Mouse (Mus musculus) CH12.LX (cell line): ENCODE results near the gene Trex1. TPM values are rescaled to one million over a fixed set of nuclear protein-coding genes. Genes with fewer than 3 reads are reported as not detected.

Source experiments
- DNase-seq: peaks from one replicate; pipeline ENCODE4 v3.0.0-alpha.2; 2013; ENCODE audit errors: extremely low read depth
- H3K27ac ChIP-seq: 2 replicates; pipeline ENCODE4 v1.5.1; 2012; ENCODE audit warnings: low read depth, mild to moderate bottlenecking, control low read depth, moderate library complexity; ENCODE audit not compliant: insufficient read depth
- H3K27me3 ChIP-seq: replicated peaks from 2 replicates; pipeline ENCODE3; 2012; ENCODE audit warnings: inconsistent platforms
- H3K36me3 ChIP-seq, 2 experiments: replicated peaks in 1 of 2; 2 replicates each; pipeline versions ENCODE3 to v1.6.1; 2012; ENCODE audit warnings: inconsistent platforms in 1 of 2, low read length in 1 of 2, mild to moderate bottlenecking in 1 of 2, mixed read lengths in 1 of 2, moderate library complexity in 1 of 2; ENCODE audit not compliant: control insufficient read depth in 1 of 2, insufficient read depth in 1 of 2
- H3K4me1 ChIP-seq, 2 experiments: 2 replicates each; pipeline ENCODE4 v1.6.1; 2012; ENCODE audit warnings: inconsistent platforms in 1 of 2, moderate library complexity in 1 of 2; ENCODE audit not compliant: insufficient read depth in 2 of 2, control insufficient read depth in 1 of 2
- H3K4me2 ChIP-seq: 2 replicates; pipeline ENCODE4 v1.6.1; 2012; ENCODE audit warnings: low read depth, mild to moderate bottlenecking, control low read depth; ENCODE audit not compliant: poor library complexity, insufficient read depth, severe bottlenecking
- H3K4me3 ChIP-seq, 3 experiments: fragments of 150-350 bp in 1 of 3; sonication (generic) in 1 of 3; replicated peaks in 1 of 3; 2 replicates each; pipeline versions ENCODE3 to v1.5.1; 2011 to 2012; ENCODE audit warnings: low read depth in 2 of 3, low read length in 2 of 3, mild to moderate bottlenecking in 2 of 3, moderate library complexity in 2 of 3, control low read depth in 1 of 3, improper control_type of control experiment in 1 of 3, inconsistent platforms in 1 of 3, mixed read lengths in 1 of 3; ENCODE audit not compliant: poor library complexity in 1 of 3
- H3K79me2 ChIP-seq: replicated peaks from 2 replicates; pipeline ENCODE4 v1.6.1; 2012; ENCODE audit warnings: mild to moderate bottlenecking, moderate library complexity; ENCODE audit not compliant: control insufficient read depth, poor library complexity, insufficient read depth, severe bottlenecking; ENCODE audit errors: extremely low read depth
- H3K9ac ChIP-seq: 2 replicates; pipeline ENCODE4 v1.6.1; 2012; ENCODE audit warnings: low read depth, mild to moderate bottlenecking, control low read depth, moderate library complexity; ENCODE audit not compliant: insufficient read depth
- H3K9me3 ChIP-seq: replicated peaks from 2 replicates; pipeline ENCODE3; 2012; ENCODE audit warnings: low read length, inconsistent platforms, mixed read lengths
- BHLHE40 ChIP-seq: IDR thresholded peaks from 2 replicates; pipeline ENCODE4 v1.6.1; 2011; ENCODE audit warnings: mild to moderate bottlenecking, low read depth, low read length, improper control_type of control experiment
- CHD1 ChIP-seq: IDR thresholded peaks from 2 replicates; pipeline ENCODE4 v1.6.1; 2012; ENCODE audit warnings: low read depth, low read length, improper control_type of control experiment, inconsistent platforms
- CHD2 ChIP-seq: IDR thresholded peaks from 2 replicates; pipeline ENCODE4 v1.6.1; 2011; ENCODE audit warnings: low read length, improper control_type of control experiment
- CTCF ChIP-seq, 2 experiments: IDR thresholded peaks in 1 of 2; conservative IDR thresholded peaks in 1 of 2; 2 replicates each; pipeline ENCODE4 v1.5.1; 2011 to 2012; ENCODE audit warnings: low read depth in 2 of 2, low read length in 2 of 2, improper control_type of control experiment in 1 of 2, inconsistent platforms in 1 of 2, mild to moderate bottlenecking in 1 of 2, moderate library complexity in 1 of 2
- E2F4 ChIP-seq: IDR thresholded peaks from 2 replicates; pipeline ENCODE4 v1.6.1; 2011; ENCODE audit warnings: low read depth, low read length, improper control_type of control experiment; ENCODE audit not compliant: insufficient replicate concordance
- ELF1 ChIP-seq: IDR thresholded peaks from 2 replicates; pipeline ENCODE4 v1.6.1; 2014; ENCODE audit warnings: low read depth, mild to moderate bottlenecking, inconsistent platforms, low read length, improper control_type of control experiment
- EP300 ChIP-seq: IDR thresholded peaks from 2 replicates; pipeline ENCODE4 v1.6.1; 2011; ENCODE audit warnings: low read length, improper control_type of control experiment
- ETS1 ChIP-seq: conservative IDR thresholded peaks from 2 replicates; pipeline ENCODE4 v1.6.1; 2012; ENCODE audit warnings: low read depth, mild to moderate bottlenecking, inconsistent platforms, low read length, improper control_type of control experiment, moderate library complexity
- IRF4 ChIP-seq: IDR thresholded peaks from 2 replicates; pipeline ENCODE4 v1.6.1; 2014; ENCODE audit warnings: low read depth, mild to moderate bottlenecking, inconsistent platforms, low read length, improper control_type of control experiment
- JUN ChIP-seq: IDR thresholded peaks from 2 replicates; pipeline ENCODE4 v1.6.1; 2011; ENCODE audit warnings: low read depth, mild to moderate bottlenecking, low read length, improper control_type of control experiment, moderate library complexity; ENCODE audit not compliant: insufficient read depth
- MAZ ChIP-seq: IDR thresholded peaks from 2 replicates; pipeline ENCODE4 v1.6.1; 2012; ENCODE audit warnings: low read depth, mild to moderate bottlenecking, inconsistent platforms, low read length, improper control_type of control experiment, moderate library complexity
- MEF2A ChIP-seq: IDR thresholded peaks from 2 replicates; pipeline ENCODE4 v1.6.1; 2014; ENCODE audit warnings: low read depth, mild to moderate bottlenecking, inconsistent platforms, low read length, improper control_type of control experiment, borderline replicate concordance
- MYC ChIP-seq: IDR thresholded peaks from 2 replicates; pipeline ENCODE4 v1.6.1; 2011; ENCODE audit warnings: low read depth, mild to moderate bottlenecking, improper control_type of control experiment, low read length
- NRF1 ChIP-seq: IDR thresholded peaks from 2 replicates; pipeline ENCODE4 v1.6.1; 2014; ENCODE audit warnings: low read depth, mild to moderate bottlenecking, inconsistent platforms, low read length, improper control_type of control experiment, moderate library complexity
- POLR2A ChIP-seq: IDR thresholded peaks from 2 replicates; pipeline ENCODE4 v1.6.1; 2011; ENCODE audit warnings: low read depth, mild to moderate bottlenecking, improper control_type of control experiment, low read length
- RAD21 ChIP-seq: IDR thresholded peaks from 2 replicates; pipeline ENCODE4 v1.6.1; 2011; ENCODE audit warnings: low read depth, mild to moderate bottlenecking, low read length, improper control_type of control experiment, moderate library complexity
- SIN3A ChIP-seq: IDR thresholded peaks from 2 replicates; pipeline ENCODE4 v1.6.1; 2012; ENCODE audit warnings: low read length, improper control_type of control experiment, inconsistent platforms
- SMC3 ChIP-seq: IDR thresholded peaks from 2 replicates; pipeline ENCODE4 v1.6.1; 2011; ENCODE audit warnings: low read depth, low read length, improper control_type of control experiment
- TBP ChIP-seq: conservative IDR thresholded peaks from 2 replicates; pipeline ENCODE4 v1.6.1; 2011; ENCODE audit warnings: low read depth, low read length, improper control_type of control experiment
- TCF12 ChIP-seq: IDR thresholded peaks from 2 replicates; pipeline ENCODE4 v1.6.1; 2014; ENCODE audit warnings: low read depth, mild to moderate bottlenecking, inconsistent platforms, low read length, improper control_type of control experiment
- USF2 ChIP-seq: conservative IDR thresholded peaks from 2 replicates; pipeline ENCODE4 v1.6.1; 2011; ENCODE audit warnings: low read depth, low read length, improper control_type of control experiment
- ZKSCAN1 ChIP-seq: IDR thresholded peaks from 2 replicates; pipeline ENCODE4 v1.6.1; 2012; ENCODE audit warnings: low read depth, inconsistent platforms, low read length, improper control_type of control experiment, borderline replicate concordance
- ZMIZ1 ChIP-seq: IDR thresholded peaks from 2 replicates; pipeline ENCODE4 v1.6.1; 2012; ENCODE audit warnings: low read depth, mild to moderate bottlenecking, inconsistent platforms, low read length, improper control_type of control experiment
- ZNF384 ChIP-seq: IDR thresholded peaks from 2 replicates; pipeline ENCODE4 v1.6.1; 2012; ENCODE audit warnings: low read depth, low read length, improper control_type of control experiment, inconsistent platforms
- dilution Hi-C: fragments of 300-500 bp; cut with MboI; formaldehyde crosslinking; loops from 2 replicates; pipeline ENCODE4 v1.14.3; 2020; ENCODE audit warnings: low sequenced_read_pairs; ENCODE audit not compliant: extremely low pct_unique_long_range_greater_than_20kb, extremely low pct_ligation_motif_present
- in situ Hi-C: fragments of 300-500 bp; cut with MboI; formaldehyde crosslinking; loops from 3 replicates; pipeline ENCODE4 v1.14.3; 2019; ENCODE audit warnings: low sequenced_read_pairs, low pct_ligation_motif_present, low pct_unique_long_range_greater_than_20kb, mixed read lengths
- polyA plus RNA-seq: library from polyadenylated mRNA; unstranded; fragments of >175 nt; gene quantifications from 2 replicates; pipeline ENCODE4 v1.2.1, GENCODE M21; 2012; ENCODE audit warnings: low read depth; ENCODE audit not compliant: insufficient read length
- total RNA-seq, 2 experiments: library from RNA; depleted of rRNA; stranded (reverse); fragments of 300-350 nt in 1 of 2; fragments of >200 nt in 1 of 2; gene quantifications; 2 replicates each; pipeline ENCODE4 v1.2.3; 2012 to 2014

Gene Trex1
- total and polyA plus RNA-seq, 3 experiments: 20.8 to 22.9 (median 21.1) TPM

- Histone ChIP-seq H3K9me3 (no peaks in the 10 kb centered on the region), H3K36me3 (peaks cover 4 to 22% of the 10 kb centered on the region in 2 experiments), H3K4me1 (peaks cover 22 to 52% of the 10 kb centered on the region in 2 experiments), H3K27me3 (no peaks in the 10 kb centered on the region), H3K4me3 (peak overlapping the region; percentile 67 to 91 (median 70)), H3K4me2 (peak overlapping the region; percentile 88), H3K79me2 (peaks cover 57% of the 10 kb centered on the region), H3K27ac (peak overlapping the region; percentile 93), H3K9ac (peak overlapping the region; percentile 56)
- peak; percentile 75 for DNase-seq
- TF ChIP-seq BHLHE40 (0 out of 2 replicates have a peak, but pooled peaks have one; percentile 3), ZKSCAN1 (no peak), POLR2A (peak; percentile 38; the same call in 1 of the 2 replicates), MYC (no peak), SIN3A (peak; percentile 47; the same call in 1 of the 2 replicates), MAZ (peak; percentile 68), ZMIZ1 (no peak), CTCF (conservative IDR thresholded peaks at IDR 0.05 in 1 of 2, IDR thresholded peaks at IDR 0.05 in 1 of 2; ENCODE audit: low read depth in 2 of 2, low read length in 2 of 2) (no peak), ETS1 (peak; percentile 52), ZNF384 (no peak)
- dilution Hi-C loops: no loop called here
- in situ Hi-C loops: no loop called here
Measured at GRCm38 (mm10) chr9:109051011-109051501, 8.5 kb downstream of the Trex1 start.

DNA sequence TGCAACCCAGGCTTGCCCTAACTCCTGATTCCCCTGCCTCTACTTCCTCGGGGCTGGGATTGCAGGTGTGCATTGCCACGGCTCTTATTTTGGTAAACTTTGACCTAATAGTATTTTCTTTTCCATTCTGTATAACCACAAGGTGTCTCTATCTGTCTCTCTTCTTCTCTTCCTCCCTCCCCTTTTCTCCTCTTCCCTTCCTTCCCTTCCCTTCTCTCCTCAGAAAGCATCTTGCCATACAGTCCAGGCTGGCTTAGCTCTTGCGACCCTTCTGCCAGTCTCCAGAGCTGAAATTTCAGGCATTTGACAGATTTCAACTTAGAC lies 8.9 kb downstream of the Trex1 start:
- peak overlapping the region; percentile 93 for H3K27ac ChIP-seq
- peak overlapping the region; percentile 88 for H3K4me2 ChIP-seq
- H3K9ac ChIP-seq: peak overlapping the region; percentile 56
- H3K27me3 ChIP-seq: no peaks in the 10 kb centered on the region
- dilution Hi-C loops: no loop called here
- peaks cover 0 to 19% of the 10 kb centered on the region in 2 experiments for H3K36me3 ChIP-seq
- in situ Hi-C loops: no loop called here
- H3K9me3 ChIP-seq: no peaks in the 10 kb centered on the region
- peaks cover 53% of the 10 kb centered on the region for H3K79me2 ChIP-seq
- no peak for DNase-seq
- TF ChIP-seq NRF1 (no peak), IRF4 (peak; percentile 20; the same call in 1 of the 2 replicates), TCF12 (peak; percentile 61; the same call in 1 of the 2 replicates), E2F4 (no peak), EP300 (peak; percentile 65; the same call in 1 of the 2 replicates), JUN (no peak), MEF2A (peak; percentile 9; the same call in 1 of the 2 replicates), CHD1 (no peak; the same call in 1 of the 2 replicates), ETS1 (no peak), USF2 (no peak), BHLHE40 (0 out of 2 replicates have a peak, but pooled peaks have one; percentile 2), CHD2 (0 out of 2 replicates have a peak, but pooled peaks have one; percentile 65), SMC3 (peak; percentile 24), ZNF384 (no peak), POLR2A (no peak; the same call in 1 of the 2 replicates), ELF1 (no peak), CTCF (conservative IDR thresholded peaks at IDR 0.05 in 1 of 2, IDR thresholded peaks at IDR 0.05 in 1 of 2; ENCODE audit: low read depth in 2 of 2, low read length in 2 of 2) (peak in 1 of 2 experiments; percentile 50; a peak in 2 of 4 replicates), TBP (no peak), RAD21 (peak; percentile 19)
- peaks cover 18 to 47% of the 10 kb centered on the region in 2 experiments for H3K4me1 ChIP-seq
- H3K4me3 ChIP-seq: peak overlapping the region; percentile 67 to 91 (median 80)
